Mouse (Mus musculus): Measurements from ENCODE around the gene Taar8b. TPM values are rescaled to one million over a fixed set of nuclear protein-coding genes. Genes with fewer than 3 reads are reported as not detected.

The Taar8b gene
- not detected in 2 replicates for polyA plus RNA-seq (2015; fragmentation: Nextera tagmentation; extraction: Ambion mirVana)

GRCm38 (mm10) chr10:24092194-24092593 lies at the start of gene Taar8b:
TSS of gene Taar8b (minus strand) at chr10:24092294.

GRCm38 (mm10) chr10:24109434-24109833 lies 17.3 kb upstream of the Taar8b start, which contains the start of gene Taar9:
TSS of gene Taar9 (minus strand) at chr10:24109534.

GRCm38 (mm10) chr10:24101812-24102211 lies 9.7 kb upstream of the Taar8b start, which contains the start of gene Taar8c:
TSS of gene Taar8c (minus strand) at chr10:24101912.

GRCm38 (mm10) chr10:24076200-24076599 lies 15.9 kb downstream of the Taar8b start, which contains the start of gene Taar8a:
TSS of gene Taar8a (plus strand) at chr10:24076500.

GRCm38 (mm10) chr10:24049210-24049609 lies 42.9 kb downstream of the Taar8b start, which contains the start of gene Taar7f:
TSS of gene Taar7f (plus strand) at chr10:24049510.

Other genes starting within 250 kb of the Taar8b start
- 0.08 TPM in 1 of 2 replicates, not detected in the other for gene Vnn3, start 240.8 kb downstream of the Taar8b start, polyA plus RNA-seq (2015; fragmentation: Nextera tagmentation; extraction: Ambion mirVana)
- 0.48 and 1.0 TPM in 2 replicates for gene Vnn1, start 197.6 kb downstream of the Taar8b start, polyA plus RNA-seq (2015; fragmentation: Nextera tagmentation; extraction: Ambion mirVana)
- not detected in 2 replicates for gene Taar1, start 171.9 kb downstream of the Taar8b start, polyA plus RNA-seq (2015; fragmentation: Nextera tagmentation; extraction: Ambion mirVana)
- gene Taar2, start 153.7 kb downstream of the Taar8b start, polyA plus RNA-seq (2015; fragmentation: Nextera tagmentation; extraction: Ambion mirVana): 0.25 TPM in 1 of 2 replicates, not detected in the other
- not detected in 2 replicates for gene Taar3, start 142.7 kb downstream of the Taar8b start, polyA plus RNA-seq (2015; fragmentation: Nextera tagmentation; extraction: Ambion mirVana)
- 0.19 TPM in 1 of 2 replicates, not detected in the other for gene Taar4, start 131.8 kb downstream of the Taar8b start, polyA plus RNA-seq (2015; fragmentation: Nextera tagmentation; extraction: Ambion mirVana)
- 0.15 TPM in 1 of 2 replicates, not detected in the other for gene Taar5, start 121.6 kb downstream of the Taar8b start, polyA plus RNA-seq (2015; fragmentation: Nextera tagmentation; extraction: Ambion mirVana)
- not detected in 2 replicates for gene Taar6, start 106.6 kb downstream of the Taar8b start, polyA plus RNA-seq (2015; fragmentation: Nextera tagmentation; extraction: Ambion mirVana)
- gene Taar7a, start 98.8 kb downstream of the Taar8b start, polyA plus RNA-seq (2015; fragmentation: Nextera tagmentation; extraction: Ambion mirVana): not detected in 2 replicates
- gene Taar7b, start 92.4 kb downstream of the Taar8b start, polyA plus RNA-seq (2015; fragmentation: Nextera tagmentation; extraction: Ambion mirVana): not detected in 2 replicates
- gene Taar7d, start 65.1 kb downstream of the Taar8b start, polyA plus RNA-seq (2015; fragmentation: Nextera tagmentation; extraction: Ambion mirVana): not detected in 2 replicates
- gene Taar7e, start 54.7 kb downstream of the Taar8b start, polyA plus RNA-seq (2015; fragmentation: Nextera tagmentation; extraction: Ambion mirVana): not detected in 2 replicates
- not detected in 2 replicates for gene Taar7f, start 42.8 kb downstream of the Taar8b start, polyA plus RNA-seq (2015; fragmentation: Nextera tagmentation; extraction: Ambion mirVana)
- not detected in 2 replicates for gene Taar8a, start 15.8 kb downstream of the Taar8b start, polyA plus RNA-seq (2015; fragmentation: Nextera tagmentation; extraction: Ambion mirVana)
- gene Taar8c, start 9.6 kb upstream of the Taar8b start, polyA plus RNA-seq (2015; fragmentation: Nextera tagmentation; extraction: Ambion mirVana): not detected in 2 replicates
- gene Taar9, start 17.2 kb upstream of the Taar8b start, polyA plus RNA-seq (2015; fragmentation: Nextera tagmentation; extraction: Ambion mirVana): not detected in 2 replicates
- gene Stx7, start 57.0 kb upstream of the Taar8b start, polyA plus RNA-seq (2015; fragmentation: Nextera tagmentation; extraction: Ambion mirVana): 272 and 281 TPM in 2 replicates
- 4.5 and 4.6 TPM in 2 replicates for gene Moxd1, start 131.2 kb upstream of the Taar8b start, polyA plus RNA-seq (2015; fragmentation: Nextera tagmentation; extraction: Ambion mirVana)

All from neural tube, postnatal 0 days (tissue).